Mouse (Mus musculus) lung, postnatal 0 days (tissue): ENCODE data around the gene Gdf1. TPM values are rescaled to one million over a fixed set of nuclear protein-coding genes. Genes with fewer than 3 reads are reported as not detected.

Experiments used
- ATAC-seq: fragments of 200-750 bp; cut with Nextera tagmentation; 2 replicates; pipeline ENCODE4 v1.8.0; 2017; ENCODE audit warnings: moderate library complexity
- DNase-seq: peaks from one replicate; pipeline ENCODE4 v3.0.0-alpha.2; 2016; ENCODE audit warnings: low spot score
- H3K27ac ChIP-seq: fragments of 300-500 bp; sonication (generic); 2 replicates; pipeline ENCODE4 v1.5.1; 2014; ENCODE audit warnings: antibody characterized with exemption, mild to moderate bottlenecking, low read length, mixed read lengths
- H3K27me3 ChIP-seq: fragments of 300-500 bp; sonication (generic); replicated peaks from 2 replicates; pipeline ENCODE4 v1.6.1; 2014; ENCODE audit warnings: low read length, mixed read lengths; ENCODE audit not compliant: insufficient read depth
- H3K36me3 ChIP-seq: fragments of 300-500 bp; sonication (generic); 2 replicates; pipeline ENCODE4 v1.6.1; 2014; ENCODE audit warnings: low read length, mixed read lengths; ENCODE audit not compliant: insufficient read depth
- H3K4me1 ChIP-seq: fragments of 300-500 bp; sonication (generic); 2 replicates; pipeline ENCODE4 v1.6.1; 2014; ENCODE audit warnings: antibody characterized with exemption, low read depth, low read length, mixed read lengths; ENCODE audit not compliant: insufficient read depth
- H3K4me2 ChIP-seq: fragments of 300-500 bp; sonication (generic); replicated peaks from 2 replicates; pipeline ENCODE4 v1.6.1; 2014; ENCODE audit warnings: low read depth, mild to moderate bottlenecking, low read length, moderate library complexity, mixed read lengths
- H3K4me3 ChIP-seq: fragments of 300-500 bp; sonication (generic); 2 replicates; pipeline ENCODE4 v1.5.1; 2014; ENCODE audit warnings: low read depth, low read length
- H3K9ac ChIP-seq: fragments of 300-500 bp; sonication (generic); replicated peaks from 2 replicates; pipeline ENCODE4 v1.6.1; 2014; ENCODE audit warnings: low read depth, mild to moderate bottlenecking
- H3K9me3 ChIP-seq: fragments of 300-500 bp; sonication (generic); 2 replicates; pipeline ENCODE4 v1.6.1; 2016; ENCODE audit warnings: low read length, mixed read lengths
- CTCF ChIP-seq: IDR thresholded peaks from 2 replicates; pipeline ENCODE4 v1.5.1; 2016; ENCODE audit warnings: antibody characterized with exemption, mild to moderate bottlenecking
- EP300 ChIP-seq: IDR thresholded peaks from 2 replicates; pipeline ENCODE4 v1.6.1; 2016; ENCODE audit warnings: antibody characterized with exemption, mild to moderate bottlenecking, control low read depth
- WGBS: fragments of 180-500 bp; shearing (Covaris S2); extraction: QIAGEN DNeasy Blood & Tissue Kit; methylation state at CpG from one replicate; pipeline ENCODE4 v1.1.7; 2014; 5-methylcytosine and 5-hydroxymethylcytosine counted together
- polyA plus RNA-seq: library from polyadenylated mRNA; unstranded; fragments of >200 nt; fragmentation: Nextera tagmentation; extraction: Ambion mirVana; gene quantifications from 2 replicates; pipeline ENCODE4 v1.2.1, GENCODE M21; 2015

The Gdf1 gene
- polyA plus RNA-seq, 1 experiment from 2014 or later, result 0.33 TPM

GRCm38 (mm10) chr8:70354004-70354403, 24.4 kb downstream of the Gdf1 start:
- Histone ChIP-seq H3K4me1 (peaks cover 19% of the 10 kb centered on the region; the same call in 1 of the 2 replicates), H3K27ac (peak overlapping the region; percentile 52; the same call in 1 of the 2 replicates), H3K4me3 (0 out of 2 replicates have a peak overlapping the region, but pooled peaks have one; percentile 96), H3K9ac (no peak overlapping the region), H3K27me3 (no peaks in the 10 kb centered on the region), H3K4me2 (peak overlapping the region; percentile 84), H3K9me3 (no peaks in the 10 kb centered on the region), H3K36me3 (no peaks in the 10 kb centered on the region)
- WGBS, result 43% methylated on average over 4 of the region's 4 CpGs
- no peak for ATAC-seq
- TF ChIP-seq CTCF (no peak), EP300 (no peak)
- DNase-seq, result no peak

DNA sequence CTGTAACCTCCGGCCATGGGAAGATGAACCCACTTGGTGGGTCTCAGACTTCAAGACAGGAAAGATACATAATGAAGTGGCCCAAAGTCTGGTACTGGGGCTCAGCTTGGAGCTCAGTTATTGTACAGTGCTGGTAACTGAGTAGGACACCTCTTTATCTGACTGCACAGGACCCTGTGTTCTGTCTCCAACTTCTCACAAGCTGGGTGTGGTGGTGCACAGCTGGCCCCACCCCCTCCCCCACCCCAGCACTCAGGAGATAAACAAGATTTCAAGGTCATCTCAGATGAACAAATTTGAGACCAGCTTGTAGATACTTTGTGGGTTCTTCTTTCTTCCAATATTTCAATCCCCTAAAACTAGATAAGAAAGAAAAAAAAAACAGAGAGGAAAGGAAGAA, 26.5 kb downstream of the Gdf1 start:
- Histone ChIP-seq H3K4me1 (peaks cover 12% of the 10 kb centered on the region; the same call in 1 of the 2 replicates), H3K27ac (no peak overlapping the region), H3K27me3 (no peaks in the 10 kb centered on the region), H3K36me3 (no peaks in the 10 kb centered on the region), H3K4me2 (no peak overlapping the region), H3K4me3 (no peak overlapping the region), H3K9ac (no peak overlapping the region), H3K9me3 (no peaks in the 10 kb centered on the region)
- WGBS, result 69% methylated on average over 1 of the region's 1 CpGs
- no peak for DNase-seq
- no peak for TF ChIP-seq CTCF
- TF ChIP-seq EP300, result no peak
- ATAC-seq, result no peak

- WGBS, result 11% methylated on average over 3 of the region's 3 CpGs
- ATAC-seq, result no peak
- H3K27me3 ChIP-seq, result no peaks in the 10 kb centered on the region
- H3K27ac ChIP-seq, result no peak overlapping the region
- H3K4me2 ChIP-seq, result no peak overlapping the region
- H3K9ac ChIP-seq, result no peak overlapping the region
- no peak for DNase-seq
- no peak overlapping the region for H3K4me3 ChIP-seq
- H3K36me3 ChIP-seq, result no peaks in the 10 kb centered on the region
- no peaks in the 10 kb centered on the region for H3K9me3 ChIP-seq
- TF ChIP-seq CTCF (no peak), EP300 (no peak)
- no peaks in the 10 kb centered on the region for H3K4me1 ChIP-seq
Observed at GRCm38 (mm10) chr8:70359411-70359810, 29.8 kb downstream of the Gdf1 start.

GRCm38 (mm10) chr8:70360769-70361168, 31.2 kb downstream of the Gdf1 start:
- Histone ChIP-seq H3K27me3 (no peaks in the 10 kb centered on the region), H3K4me2 (no peak overlapping the region), H3K9me3 (no peaks in the 10 kb centered on the region), H3K9ac (no peak overlapping the region), H3K36me3 (no peaks in the 10 kb centered on the region), H3K4me3 (no peak overlapping the region), H3K27ac (no peak overlapping the region), H3K4me1 (no peaks in the 10 kb centered on the region)
- TF ChIP-seq EP300 (no peak), CTCF (peak; percentile 56)
- DNase-seq (no peak), ATAC-seq (peak; percentile 11; the same call in 1 of the 2 replicates)
- 50% methylated on average over 4 of the region's 4 CpGs for WGBS

- H3K9ac ChIP-seq, result no peak overlapping the region
- no peak overlapping the region for H3K4me2 ChIP-seq
- H3K36me3 ChIP-seq, result no peaks in the 10 kb centered on the region
- no peaks in the 10 kb centered on the region for H3K27me3 ChIP-seq
- H3K27ac ChIP-seq, result no peak overlapping the region
- 69% methylated on average over 10 of the region's 10 CpGs for WGBS
- no peak for TF ChIP-seq CTCF
- no peak for TF ChIP-seq EP300
- no peak overlapping the region for H3K4me3 ChIP-seq
- no peak for ATAC-seq
- H3K4me1 ChIP-seq, result no peaks in the 10 kb centered on the region
- H3K9me3 ChIP-seq, result no peaks in the 10 kb centered on the region
- DNase-seq, result no peak
Observed at GRCm38 (mm10) chr8:70361484-70362032, 31.9 kb downstream of the Gdf1 start.

DNA sequence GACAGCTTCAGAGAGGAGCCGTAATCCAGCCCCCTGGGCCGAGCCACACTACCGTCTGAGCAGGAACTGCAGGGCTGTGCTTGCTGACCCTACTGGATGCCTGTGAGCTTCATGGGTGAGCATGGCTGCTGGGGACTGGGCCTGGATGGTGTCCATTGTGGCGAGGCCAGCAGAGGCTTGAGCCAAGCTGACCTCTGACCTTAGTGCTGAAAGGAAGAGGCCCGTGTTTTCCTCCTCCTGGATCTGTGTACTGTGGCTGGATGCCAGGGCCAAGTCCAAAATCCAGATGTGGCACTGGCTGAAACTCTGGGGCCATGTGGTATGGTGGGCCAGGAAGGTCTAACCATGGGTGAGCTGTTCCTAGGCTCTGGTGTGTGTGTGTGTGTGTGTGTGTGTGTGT, 34.4 kb downstream of the Gdf1 start:
- H3K36me3 ChIP-seq, result no peaks in the 10 kb centered on the region
- no peak for TF ChIP-seq EP300
- TF ChIP-seq CTCF, result no peak
- H3K27ac ChIP-seq, result no peak overlapping the region
- no peaks in the 10 kb centered on the region for H3K9me3 ChIP-seq
- no peak overlapping the region for H3K4me2 ChIP-seq
- ATAC-seq (peak; percentile 25; the same call in 1 of the 2 replicates), DNase-seq (no peak)
- H3K27me3 ChIP-seq, result no peaks in the 10 kb centered on the region
- H3K4me1 ChIP-seq, result no peaks in the 10 kb centered on the region
- H3K4me3 ChIP-seq, result no peak overlapping the region
- no peak overlapping the region for H3K9ac ChIP-seq
- WGBS, result 31% methylated on average over 5 of the region's 5 CpGs
